Mouse (Mus musculus): ENCODE results near the gene Olfr482.

Olfr482 gene

DNA sequence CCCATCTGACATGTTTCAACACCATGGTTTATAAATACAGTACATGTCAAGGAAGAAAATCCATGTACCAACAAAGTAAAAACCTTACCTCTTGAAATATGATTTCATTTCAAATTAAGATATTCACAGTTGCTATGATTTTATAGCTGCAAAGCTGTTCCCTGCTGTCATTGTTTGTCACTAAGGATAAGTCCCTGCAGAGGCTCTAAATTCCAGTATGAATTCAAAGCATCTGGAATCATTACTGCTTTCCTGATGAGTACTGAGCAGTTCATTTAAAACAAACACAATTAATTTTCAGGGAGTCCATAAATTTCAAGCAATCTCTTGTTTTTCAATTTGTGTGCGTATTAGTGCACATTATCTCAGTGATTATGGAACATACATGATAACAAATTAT, at the start of gene Olfr482:
Gene Olfr482, minus strand, starts transcription at position 101 of the 400 bp plus-strand sequence.
- no peak for DNase-seq

- no peak for DNase-seq
These were observed 30.0 kb upstream of the Olfr482 start, which contains the start of gene Olfr484 for GRCm38 (mm10) chr7:108127349-108127748. Olfr484 (minus strand) TSS chr7:108127449.

DNA sequence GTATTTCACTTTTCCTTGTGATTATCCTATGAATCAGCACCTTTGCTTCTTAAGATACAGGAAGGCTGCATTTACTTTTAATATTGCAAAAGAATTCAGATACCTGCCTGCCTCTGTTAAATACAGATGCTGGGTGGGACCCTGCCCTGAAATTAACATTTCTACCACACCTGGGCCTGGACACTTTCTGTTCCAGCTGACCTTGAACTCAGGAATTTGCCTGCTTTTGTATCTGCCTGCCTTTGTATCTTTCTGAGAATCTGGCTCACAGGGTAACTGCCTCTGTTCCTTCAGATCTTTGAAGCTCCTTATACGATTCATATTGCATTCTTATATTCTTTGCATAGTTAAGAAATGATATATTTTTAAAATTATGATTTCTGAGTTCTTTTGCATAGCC, 24.0 kb upstream of the Olfr482 start:
- no peak for DNase-seq

DNA sequence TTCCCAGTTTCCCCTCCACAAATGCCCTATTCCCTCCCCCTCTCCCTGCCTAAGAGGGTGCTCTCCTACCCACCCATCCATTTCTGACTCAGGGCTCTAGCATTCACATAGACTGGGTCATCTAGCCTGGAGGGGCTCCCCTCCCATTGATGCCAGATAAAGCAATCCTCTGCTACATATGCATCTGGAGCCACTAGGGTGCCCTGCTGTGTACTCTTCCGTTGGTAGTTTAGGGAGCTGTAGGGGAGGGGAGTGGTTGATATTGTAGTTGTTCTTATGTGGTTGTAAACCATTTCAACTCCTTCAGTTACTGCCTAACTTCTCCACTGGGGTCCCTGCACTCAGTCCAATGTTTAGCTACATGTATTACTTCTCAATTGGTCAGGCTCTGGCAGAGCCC, 23.3 kb upstream of the Olfr482 start:
- no peak for DNase-seq

DNA sequence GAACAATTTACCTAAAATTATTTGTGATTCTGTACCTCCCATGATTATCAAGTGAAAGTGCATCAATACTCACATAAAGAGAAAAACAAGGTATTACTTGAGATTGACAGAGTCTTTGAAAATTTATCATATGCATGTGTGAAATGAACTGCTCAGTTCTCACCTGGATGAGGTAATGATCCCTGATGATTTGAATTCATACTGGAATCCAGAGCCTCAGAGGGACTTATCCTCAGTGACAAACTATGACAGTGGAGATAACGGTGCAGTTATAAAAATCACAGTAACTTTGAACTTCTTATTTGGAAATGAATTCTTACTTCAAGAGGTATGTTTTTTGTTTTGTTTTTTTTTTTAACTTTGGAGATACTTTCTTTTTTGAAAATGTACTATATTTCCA, 3.2 kb upstream of the Olfr482 start, which contains the start of gene Olfr483:
Gene Olfr483, plus strand, starts transcription at position 301 of the 400 bp plus-strand sequence.
- no peak for DNase-seq

- no peak for DNase-seq
These were observed 17.8 kb downstream of the Olfr482 start, which contains the start of gene Olfr481 for GRCm38 (mm10) chr7:108079555-108079954. Olfr481 (plus strand) TSS chr7:108079855.

- no peak for DNase-seq
These were observed 30.1 kb downstream of the Olfr482 start, which contains the start of gene Olfr480 for GRCm38 (mm10) chr7:108067246-108067645. Olfr480 (minus strand) TSS chr7:108067346.

GRCm38 (mm10) chr7:108050393-108050792, 47.0 kb downstream of the Olfr482 start, which contains the start of gene Olfr479:
Olfr479 (plus strand) TSS chr7:108050693.
- DNase-seq: no peak
